Mouse (Mus musculus) midbrain, embryonic 14.5 days (tissue): Measurements from ENCODE around the gene Sun1. TPM values are rescaled to one million over a fixed set of nuclear protein-coding genes. Genes with fewer than 3 reads are reported as not detected.
A peak's percentile ranks its signal among the peaks of the same experiment; 100 is the strongest.

Experiments
- ATAC-seq: fragments of 200-750 bp; cut with Nextera tagmentation; 2 replicates; pipeline ENCODE4 v1.8.0; 2017; ENCODE audit warnings: moderate number of reproducible peaks, moderate library complexity; ENCODE audit not compliant: low FRiP score, low TSS enrichment
- DNase-seq: peaks from one replicate; pipeline ENCODE4 v3.0.0-alpha.2; 2015
- H3K27ac ChIP-seq: fragments of 300-500 bp; sonication (generic); replicated peaks from 2 replicates; pipeline ENCODE4 v1.5.1; 2014; ENCODE audit warnings: mild to moderate bottlenecking, low read depth, low read length, moderate library complexity
- H3K27me3 ChIP-seq: fragments of 300-500 bp; sonication (generic); 2 replicates; pipeline ENCODE4 v1.6.1; 2014; ENCODE audit warnings: low read length, control low read depth, mixed read lengths; ENCODE audit not compliant: control insufficient read depth, insufficient read depth
- H3K36me3 ChIP-seq: fragments of 300-500 bp; sonication (generic); 2 replicates; pipeline ENCODE4 v1.6.1; 2014; ENCODE audit warnings: low read length, control low read depth; ENCODE audit not compliant: control insufficient read depth, insufficient read depth
- H3K4me1 ChIP-seq: fragments of 300-500 bp; sonication (generic); 2 replicates; pipeline ENCODE4 v1.6.1; 2014; ENCODE audit warnings: mild to moderate bottlenecking, antibody characterized with exemption, low read length, control low read depth; ENCODE audit not compliant: control insufficient read depth, insufficient read depth
- H3K4me2 ChIP-seq: fragments of 300-500 bp; sonication (generic); 2 replicates; pipeline ENCODE4 v1.6.1; 2014; ENCODE audit warnings: mild to moderate bottlenecking, low read length, moderate library complexity
- H3K4me3 ChIP-seq: fragments of 300-500 bp; sonication (generic); replicated peaks from 2 replicates; pipeline ENCODE4 v1.5.1; 2014; ENCODE audit warnings: low read depth, low read length
- H3K9ac ChIP-seq: fragments of 300-500 bp; sonication (generic); replicated peaks from 2 replicates; pipeline ENCODE4 v1.6.1; 2014; ENCODE audit warnings: mild to moderate bottlenecking, low read length, moderate library complexity
- H3K9me3 ChIP-seq: fragments of 300-500 bp; sonication (generic); 2 replicates; pipeline ENCODE4 v1.6.1; 2016; ENCODE audit warnings: low read length, control low read depth, mixed read lengths; ENCODE audit not compliant: control insufficient read depth
- WGBS: fragments of 180-500 bp; shearing (Covaris S2); extraction: QIAGEN DNeasy Blood & Tissue Kit; methylation state at CpG from one replicate; pipeline ENCODE4 v1.1.7; 2014; 5-methylcytosine and 5-hydroxymethylcytosine counted together
- polyA plus RNA-seq: library from polyadenylated mRNA; unstranded; fragments of >200 nt; fragmentation: Nextera tagmentation; extraction: Ambion mirVana; gene quantifications from 2 replicates; pipeline ENCODE4 v1.2.1, GENCODE M21; 2014

The Sun1 gene
- polyA plus RNA-seq, 1 experiment from 2014 or later, result 48.3 TPM

DNA sequence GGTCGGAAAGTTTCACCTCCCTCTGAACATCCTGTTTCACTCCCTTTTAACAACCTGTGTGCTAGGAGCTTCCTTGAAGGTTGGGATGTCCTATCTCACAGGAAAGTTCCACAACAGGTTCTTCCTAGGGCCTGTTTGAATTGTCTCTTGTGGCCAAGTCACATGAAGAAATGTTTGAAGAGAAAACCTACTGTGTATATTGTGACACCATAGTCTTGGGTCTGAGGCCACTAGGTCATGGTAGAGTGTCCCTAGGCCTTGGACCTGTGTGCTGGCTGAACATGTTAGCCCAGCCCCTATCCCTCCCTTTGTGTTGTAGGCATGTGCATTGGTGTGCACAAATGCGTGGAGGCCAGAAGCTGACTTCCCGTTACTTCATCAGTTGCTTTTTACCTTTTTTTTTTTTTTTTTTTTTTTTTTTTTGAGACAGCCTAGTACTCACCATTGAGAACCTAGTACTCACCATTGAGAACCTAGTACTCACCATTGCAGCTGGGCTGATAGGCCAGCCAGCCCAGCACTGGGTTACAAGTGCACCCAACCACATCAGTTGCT, 55.9 kb downstream of the Sun1 start:
- H3K27me3 ChIP-seq, result no peaks in the 10 kb centered on the region
- H3K4me2 ChIP-seq, result no peak overlapping the region
- no peak overlapping the region for H3K9ac ChIP-seq
- no peak overlapping the region for H3K4me3 ChIP-seq
- H3K9me3 ChIP-seq, result no peaks in the 10 kb centered on the region
- H3K4me1 ChIP-seq, result peaks cover 12% of the 10 kb centered on the region
- ATAC-seq, result no peak
- H3K36me3 ChIP-seq, result peaks cover 19% of the 10 kb centered on the region; the same call in 1 of the 2 replicates
- H3K27ac ChIP-seq, result no peak overlapping the region
- no peak for DNase-seq
- 91% methylated on average over 3 of the region's 3 CpGs for WGBS

DNA sequence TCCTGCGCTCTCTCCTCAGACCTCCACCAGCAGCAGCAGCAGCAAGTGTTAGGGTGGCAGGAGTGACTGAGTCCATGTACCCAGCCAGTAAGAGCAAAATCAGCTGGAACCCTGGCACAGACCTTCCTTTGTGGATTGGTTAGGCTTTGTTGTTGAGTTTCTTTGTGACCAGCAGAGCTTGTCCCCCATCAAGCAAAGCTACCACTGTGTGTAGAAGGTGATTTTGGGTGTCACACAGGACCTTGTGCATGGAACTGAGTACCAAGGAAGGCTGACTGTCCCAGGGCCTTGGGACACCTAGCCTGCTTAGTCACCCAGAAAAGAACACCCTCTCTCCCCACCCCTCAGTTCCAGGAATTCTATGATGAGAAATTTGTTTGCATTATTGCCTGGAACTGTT, 56.8 kb downstream of the Sun1 start:
- DNase-seq (no peak), ATAC-seq (no peak)
- Histone ChIP-seq H3K9me3 (no peaks in the 10 kb centered on the region), H3K4me2 (no peak overlapping the region), H3K27me3 (no peaks in the 10 kb centered on the region), H3K4me3 (no peak overlapping the region), H3K27ac (no peak overlapping the region), H3K36me3 (peaks cover 28% of the 10 kb centered on the region; the same call in 1 of the 2 replicates), H3K9ac (no peak overlapping the region), H3K4me1 (peaks cover 12% of the 10 kb centered on the region)
- WGBS, result 100% methylated on average over 1 of the region's 1 CpGs

- Histone ChIP-seq H3K9me3 (no peaks in the 10 kb centered on the region), H3K27ac (no peak overlapping the region), H3K27me3 (no peaks in the 10 kb centered on the region), H3K36me3 (peaks cover 34% of the 10 kb centered on the region), H3K4me1 (peaks cover 12% of the 10 kb centered on the region), H3K4me2 (no peak overlapping the region), H3K9ac (no peak overlapping the region), H3K4me3 (no peak overlapping the region)
- DNase-seq (no peak), ATAC-seq (no peak)
- WGBS, result 72% methylated on average over 4 of the region's 4 CpGs
Measured at GRCm38 (mm10) chr5:139257818-139258217, 57.4 kb downstream of the Sun1 start.

DNA sequence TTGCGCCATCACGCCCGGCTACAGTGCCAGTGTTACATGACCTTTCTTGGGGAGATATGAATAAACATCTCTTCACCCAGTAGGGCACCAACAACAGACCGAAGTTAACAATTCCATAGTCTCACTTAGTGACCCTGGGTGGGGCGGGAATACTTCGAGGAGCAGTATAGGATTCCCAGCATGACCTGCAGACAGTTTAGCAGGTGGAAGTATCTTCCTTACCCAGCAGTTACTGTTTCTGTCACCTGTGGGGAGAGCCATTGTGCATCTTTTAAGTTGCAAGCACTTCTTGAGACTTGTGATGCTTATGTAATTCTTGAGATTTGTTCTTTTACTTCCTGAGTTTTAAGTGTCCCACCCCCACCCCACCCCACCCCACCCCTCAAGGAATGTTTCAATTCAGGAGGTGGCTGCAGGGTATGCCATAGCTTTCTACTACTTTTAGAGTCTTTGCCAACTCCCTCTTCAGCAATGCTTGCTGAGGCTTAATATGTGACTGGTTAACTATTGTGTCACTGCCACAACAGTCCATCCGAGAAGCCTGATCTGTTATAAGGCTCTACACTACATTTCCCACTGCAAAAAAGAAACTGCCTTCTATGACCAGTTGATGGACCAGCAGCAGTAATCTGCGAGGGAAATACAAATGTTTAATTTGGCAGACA, 58.1 kb downstream of the Sun1 start:
- Histone ChIP-seq H3K27me3 (no peaks in the 10 kb centered on the region), H3K4me3 (no peak overlapping the region)

DNA sequence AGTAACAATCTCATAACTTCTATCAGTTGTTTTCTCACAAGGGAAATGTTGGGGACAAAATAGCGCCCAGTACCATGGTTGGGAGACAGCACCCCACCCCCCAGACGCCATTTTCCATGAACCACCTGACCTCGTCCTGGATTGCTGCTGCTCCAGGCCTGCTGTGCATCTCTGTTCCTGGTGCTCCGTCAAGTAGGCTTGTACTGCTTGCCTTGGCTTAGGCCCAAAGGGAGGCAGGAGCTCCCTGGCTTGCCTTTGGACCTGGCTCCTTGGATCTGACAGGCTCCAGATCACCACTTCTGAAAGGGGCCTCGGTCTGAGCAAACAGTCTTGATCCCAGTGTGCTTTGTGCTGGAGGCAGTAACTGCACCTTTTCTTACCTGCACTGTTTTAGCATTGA, 59.4 kb downstream of the Sun1 start:
- DNase-seq, result no peak
- Histone ChIP-seq H3K4me3 (no peak overlapping the region), H3K9ac (no peak overlapping the region), H3K36me3 (peaks cover 54% of the 10 kb centered on the region), H3K4me2 (no peak overlapping the region), H3K27me3 (no peaks in the 10 kb centered on the region), H3K4me1 (no peaks in the 10 kb centered on the region), H3K27ac (no peak overlapping the region), H3K9me3 (no peaks in the 10 kb centered on the region)
- 89% methylated on average over 5 of the region's 5 CpGs for WGBS
- no peak for ATAC-seq

More for the DNA sequence above, 58.1 kb downstream of the Sun1 start:
- no peak overlapping the region for H3K4me2 ChIP-seq
- no peaks in the 10 kb centered on the region for H3K9me3 ChIP-seq
- no peak for ATAC-seq
- peaks cover 7% of the 10 kb centered on the region for H3K4me1 ChIP-seq
- DNase-seq, result no peak
- WGBS, result 93% methylated on average over 8 of the region's 8 CpGs
- no peak overlapping the region for H3K27ac ChIP-seq
- H3K9ac ChIP-seq, result no peak overlapping the region
- H3K36me3 ChIP-seq, result peaks cover 41% of the 10 kb centered on the region

GRCm38 (mm10) chr5:139261403-139261802, 61.0 kb downstream of the Sun1 start:
- Histone ChIP-seq H3K4me3 (no peak overlapping the region), H3K4me2 (no peak overlapping the region), H3K36me3 (peaks cover 65% of the 10 kb centered on the region), H3K9me3 (no peaks in the 10 kb centered on the region), H3K9ac (no peak overlapping the region), H3K27ac (no peak overlapping the region), H3K4me1 (no peaks in the 10 kb centered on the region), H3K27me3 (no peaks in the 10 kb centered on the region)
- ATAC-seq (no peak), DNase-seq (no peak)
- WGBS, result 95% methylated on average over 4 of the region's 4 CpGs

DNA sequence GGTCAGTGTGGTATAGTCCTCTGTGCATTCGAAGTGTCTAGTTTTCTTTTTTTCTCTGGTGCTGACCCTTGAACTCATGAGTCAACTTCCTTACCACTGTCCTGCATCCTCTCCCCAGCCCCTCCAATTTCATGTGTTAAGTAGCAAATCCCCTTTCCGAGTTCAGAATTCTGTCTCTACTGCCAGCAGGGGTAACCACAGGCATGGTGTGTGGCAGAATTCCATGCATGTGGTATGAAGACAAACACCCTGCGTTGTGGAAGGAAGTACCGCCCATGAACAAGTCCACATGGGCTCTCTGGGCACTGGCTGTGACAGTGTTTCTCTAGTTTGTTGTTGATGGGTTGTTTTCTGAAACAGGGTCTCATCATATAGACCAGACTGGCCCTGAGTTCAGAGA, 67.2 kb downstream of the Sun1 start:
- Histone ChIP-seq H3K9ac (no peak overlapping the region), H3K27me3 (no peaks in the 10 kb centered on the region), H3K9me3 (no peaks in the 10 kb centered on the region), H3K4me1 (no peaks in the 10 kb centered on the region), H3K27ac (no peak overlapping the region), H3K36me3 (peaks cover 68% of the 10 kb centered on the region), H3K4me2 (no peak overlapping the region), H3K4me3 (no peak overlapping the region)
- no peak for ATAC-seq
- DNase-seq, result no peak
- 91% methylated on average over 4 of the region's 4 CpGs for WGBS

- Histone ChIP-seq H3K36me3 (peaks cover 35% of the 10 kb centered on the region), H3K27ac (no peak overlapping the region), H3K4me2 (no peak overlapping the region), H3K27me3 (no peaks in the 10 kb centered on the region), H3K4me1 (no peaks in the 10 kb centered on the region), H3K9me3 (no peaks in the 10 kb centered on the region), H3K4me3 (no peak overlapping the region), H3K9ac (no peak overlapping the region)
- no peak for ATAC-seq
- DNase-seq, result peak; percentile 15
- 68% methylated on average over 16 of the region's 16 CpGs for WGBS
Measured at GRCm38 (mm10) chr5:139270806-139271521, 70.5 kb downstream of the Sun1 start.
